Mouse (Mus musculus) neural tube, embryonic 10.5 days (tissue): ENCODE measurements around the gene Creld1.

ENCODE experiments used
- DNase-seq: peaks from one replicate; pipeline ENCODE4 v3.0.0-alpha.2; 2017; ENCODE audit warnings: low spot score; ENCODE audit errors: extremely low spot score

The Creld1 gene

DNA sequence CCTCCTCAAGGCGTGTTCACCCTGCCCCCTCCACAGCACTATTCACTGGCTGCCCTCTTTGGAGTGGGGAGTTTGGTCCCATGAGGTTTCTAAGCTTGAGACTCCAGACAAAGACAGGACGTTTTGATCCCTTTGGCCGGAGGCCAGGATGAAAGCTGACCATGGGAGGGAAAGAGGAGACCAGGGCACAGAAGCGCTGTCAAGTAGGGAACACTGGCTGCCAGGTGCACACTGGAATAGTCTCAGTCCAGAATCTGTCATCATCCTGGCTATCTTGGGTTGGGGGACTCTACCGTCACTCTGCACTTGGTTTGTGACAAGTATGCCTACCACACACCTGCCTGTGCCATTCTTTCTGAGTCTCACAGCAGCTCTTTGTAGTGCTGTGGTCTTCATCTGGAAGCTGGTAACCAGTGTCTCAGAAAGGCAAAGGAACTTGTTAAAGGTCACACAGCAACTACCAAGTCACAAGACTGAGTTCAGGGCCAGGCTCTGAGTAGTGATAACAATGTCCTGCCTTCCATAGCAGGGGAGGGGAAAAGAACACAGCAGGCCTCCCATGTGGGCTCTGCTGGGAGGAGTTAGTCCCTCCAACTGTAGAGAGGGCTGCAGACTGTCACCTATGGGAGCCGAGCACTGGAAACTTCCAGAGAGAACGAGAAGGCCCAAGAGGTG lies 25.3 kb downstream of the Creld1 start:
- no peak for DNase-seq

DNA sequence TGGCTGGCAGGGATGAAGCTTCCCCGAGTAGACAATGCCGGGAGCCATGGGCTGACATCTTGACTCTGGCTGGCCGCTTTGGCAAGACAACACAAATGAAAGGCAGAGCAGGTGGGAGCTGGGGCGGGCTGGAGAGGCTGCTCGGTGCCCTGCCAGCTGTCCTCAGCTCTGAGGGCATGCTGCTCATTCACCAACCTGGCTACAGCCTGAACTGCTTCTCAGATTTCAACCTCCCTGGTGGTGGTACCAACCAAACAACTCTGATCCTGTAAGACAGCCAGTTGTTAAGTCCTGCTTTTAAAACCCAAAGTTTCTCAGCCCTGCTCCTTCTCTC lies 25.8 kb downstream of the Creld1 start:
- DNase-seq, result no peak

DNA sequence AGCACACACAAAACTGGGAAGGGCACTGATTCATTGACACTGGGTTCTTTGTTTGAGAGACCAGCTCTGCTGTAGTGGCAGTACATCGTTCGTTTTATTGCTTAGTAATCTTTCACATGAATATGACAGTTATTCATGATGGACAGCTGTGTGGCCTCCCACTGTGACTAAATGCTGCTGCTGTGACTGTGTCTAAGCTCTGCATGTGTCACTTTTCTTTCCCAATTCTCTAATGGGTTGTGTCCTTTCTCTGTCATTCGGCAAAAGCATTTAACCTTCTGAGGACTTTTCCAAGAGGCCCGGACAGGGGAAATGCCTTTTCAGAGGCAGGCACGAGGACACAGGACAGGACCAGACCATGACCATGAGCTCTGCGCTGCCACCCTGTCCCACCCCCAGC lies 30.8 kb downstream of the Creld1 start:
- DNase-seq, result no peak

DNA sequence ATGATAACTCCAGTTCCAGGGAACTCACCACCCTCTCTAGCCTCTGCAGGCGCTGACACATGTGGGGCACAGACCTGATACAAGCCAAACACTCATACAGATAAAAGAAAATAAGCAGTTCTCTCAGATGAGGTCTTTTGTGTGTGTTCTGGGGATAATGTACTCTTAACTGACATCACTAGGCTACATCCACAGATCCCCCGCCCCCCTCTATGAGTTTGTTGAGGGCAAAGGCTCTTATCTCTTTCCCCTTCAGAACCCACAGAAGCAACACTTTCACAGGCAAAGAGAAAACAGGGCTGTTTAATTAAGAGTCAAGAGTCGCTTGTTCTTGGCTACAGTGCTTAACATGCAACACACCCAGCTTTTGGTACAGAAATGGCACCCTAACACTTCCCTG lies 31.5 kb downstream of the Creld1 start:
- no peak for DNase-seq

DNA sequence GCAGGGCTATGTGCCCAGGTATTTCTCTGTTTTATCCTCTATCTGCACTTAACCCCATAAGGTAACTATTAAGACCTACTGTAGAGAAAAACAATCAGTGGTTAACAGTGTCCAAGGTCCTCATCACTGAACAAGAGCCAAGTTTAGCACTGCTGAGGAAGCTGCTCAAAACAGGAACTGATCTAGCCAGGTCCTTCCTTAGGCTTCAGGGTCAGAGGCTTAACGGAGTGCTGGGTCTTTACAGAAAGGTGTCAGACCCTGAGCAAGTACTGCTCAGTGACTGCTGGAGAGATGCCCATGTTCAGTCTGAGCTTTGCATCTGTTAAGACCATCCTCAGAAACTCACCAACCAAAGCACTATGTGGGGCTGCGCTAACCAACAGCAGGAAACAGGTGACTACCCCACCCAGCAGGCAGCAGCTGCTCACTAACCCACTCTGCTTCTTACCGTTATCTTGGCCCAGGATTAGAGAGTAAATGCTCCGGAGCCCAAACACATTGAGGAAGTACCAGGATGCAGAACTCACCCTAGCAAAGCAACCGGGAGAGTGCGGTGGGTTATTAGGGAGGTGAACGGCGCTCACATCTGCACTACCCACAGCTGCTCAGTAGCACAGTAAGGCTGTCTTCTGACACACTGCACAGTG lies 34.5 kb downstream of the Creld1 start:
- no peak for DNase-seq

DNA sequence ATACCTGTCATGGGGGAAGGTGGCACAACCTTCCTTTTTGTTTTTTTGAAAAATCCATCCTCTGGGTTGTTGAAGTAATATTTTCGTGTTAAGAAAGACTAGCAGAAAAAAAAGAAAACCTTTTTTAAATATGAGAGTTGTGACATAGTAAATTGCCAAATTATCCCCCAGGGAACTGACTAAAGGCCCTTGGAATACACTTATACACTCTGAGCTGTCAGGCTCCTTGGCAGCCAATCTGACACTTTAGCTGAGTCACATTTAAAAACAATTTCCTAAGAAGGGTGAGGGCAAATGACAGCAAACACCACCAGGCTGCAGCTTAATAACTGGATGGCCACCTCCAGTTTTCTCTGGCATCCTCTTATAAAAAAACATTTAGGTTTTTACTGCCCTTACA lies 39.2 kb downstream of the Creld1 start:
- DNase-seq, result no peak

DNA sequence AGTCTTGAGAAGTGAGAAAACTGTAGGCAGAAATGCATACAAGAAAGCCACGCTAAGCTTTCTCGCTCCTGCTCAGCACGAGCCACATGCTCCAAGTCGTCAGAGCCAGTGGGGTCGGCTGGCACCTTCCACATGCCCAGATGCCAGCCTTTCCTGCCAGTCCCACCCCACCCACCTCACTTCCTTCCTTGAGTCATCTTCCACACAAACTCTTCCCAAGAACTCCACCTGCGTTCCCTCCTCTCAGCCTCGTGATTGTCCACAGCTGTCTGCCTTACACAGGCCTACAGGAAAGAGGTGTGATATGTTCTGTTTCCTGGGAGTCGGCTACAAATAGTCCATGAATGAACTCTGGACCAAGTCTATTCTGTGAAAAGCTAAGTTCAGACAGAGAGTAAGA lies 40.3 kb downstream of the Creld1 start:
- no peak for DNase-seq

DNA sequence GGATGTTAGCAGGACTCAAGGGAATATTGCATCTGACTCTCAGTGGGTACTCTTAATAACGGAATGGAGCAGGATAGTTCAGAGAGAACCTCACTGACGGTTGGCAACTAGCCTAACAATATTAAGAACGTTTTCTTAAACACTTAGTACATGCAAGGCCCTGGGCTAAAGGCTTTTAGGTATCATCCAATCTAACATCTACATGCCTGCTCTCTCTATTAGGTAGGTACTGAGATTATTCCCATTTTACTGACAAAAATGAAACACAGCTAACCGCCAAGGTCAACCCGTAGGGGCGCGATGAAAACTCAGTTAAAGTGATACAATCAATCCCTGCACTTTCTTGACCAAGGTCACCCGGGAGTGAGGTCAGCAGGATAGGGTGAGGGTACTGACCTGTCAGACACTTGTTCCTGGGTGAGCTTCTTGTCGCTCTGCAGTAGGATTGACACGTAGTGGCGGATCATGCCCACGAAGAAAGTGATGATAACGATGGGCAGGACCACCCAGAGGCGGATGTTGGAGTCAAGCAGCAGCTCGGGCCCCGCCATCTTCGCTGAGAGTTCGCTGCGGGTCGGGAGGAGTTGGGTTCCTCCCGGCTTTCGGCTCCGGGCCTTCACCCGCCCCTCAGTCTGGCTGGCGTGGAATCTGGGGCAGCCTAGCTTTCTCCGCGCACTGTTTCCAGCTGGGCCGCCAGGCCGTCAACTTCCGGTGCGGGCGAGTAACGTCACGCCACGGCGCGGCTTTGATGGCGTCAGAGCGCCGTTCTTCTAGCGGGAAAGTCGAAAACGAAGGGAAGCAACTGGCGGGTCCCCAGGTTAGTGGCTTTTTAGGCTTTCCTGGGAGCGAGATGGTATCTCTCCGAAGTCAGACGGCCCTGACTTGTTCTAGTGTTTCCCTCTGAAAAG lies 48.1 kb downstream of the Creld1 start, which contains the start of the genes Emc3 and Fancd2:
Gene Emc3, minus strand, starts transcription at position 721 of the 908 bp plus-strand sequence.
Gene Fancd2, plus strand, starts transcription at position 751 of the 908 bp plus-strand sequence.
- peak; percentile 98 for DNase-seq

DNA sequence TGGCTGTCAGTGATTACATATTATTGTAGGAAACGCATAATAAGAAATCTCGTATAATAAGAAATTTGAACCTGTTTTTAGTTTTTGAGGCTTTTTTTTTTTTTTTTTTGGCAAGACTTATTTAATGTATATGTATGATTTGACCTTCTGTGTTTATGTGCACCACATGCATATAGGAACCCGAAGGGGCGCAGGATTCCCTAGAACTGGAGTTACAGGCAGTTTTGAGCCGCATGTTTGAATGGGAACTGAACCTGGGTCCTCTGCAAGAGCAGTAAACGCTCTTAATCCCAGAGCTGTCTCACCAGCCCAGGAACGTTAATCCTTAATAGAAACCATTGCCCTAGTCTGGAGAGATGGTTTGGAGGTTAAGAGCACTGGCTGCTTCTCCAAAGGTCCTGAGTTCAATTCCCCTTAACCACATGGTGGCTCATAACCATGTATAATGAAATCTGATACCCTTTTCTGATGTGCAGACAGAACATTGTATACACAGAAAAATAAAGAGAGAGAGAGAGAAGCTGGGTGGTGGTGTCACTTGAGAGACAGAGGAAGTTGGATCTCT lies 48.8 kb downstream of the Creld1 start:
- peak; percentile 15 for DNase-seq

DNA sequence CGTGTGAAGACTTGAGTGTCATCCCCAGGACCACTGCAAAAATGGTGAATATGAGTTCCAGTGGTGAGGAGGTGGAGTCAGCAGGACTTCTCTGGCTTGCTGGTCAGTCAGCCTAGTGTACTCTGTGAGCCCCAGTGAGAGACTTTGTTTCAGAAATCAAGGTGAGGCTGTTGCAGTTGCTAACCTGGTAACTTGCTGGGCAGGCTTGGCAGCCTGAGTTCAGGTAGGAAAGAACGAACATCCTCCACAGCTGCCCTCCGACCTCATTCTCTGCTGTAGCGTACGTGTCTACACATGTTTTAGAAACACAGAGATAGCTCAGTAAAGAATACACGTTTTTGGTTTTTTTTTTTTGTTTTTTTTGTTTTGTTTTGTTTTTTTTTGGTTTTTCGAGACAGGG lies 51.8 kb downstream of the Creld1 start:
- no peak for DNase-seq

DNA sequence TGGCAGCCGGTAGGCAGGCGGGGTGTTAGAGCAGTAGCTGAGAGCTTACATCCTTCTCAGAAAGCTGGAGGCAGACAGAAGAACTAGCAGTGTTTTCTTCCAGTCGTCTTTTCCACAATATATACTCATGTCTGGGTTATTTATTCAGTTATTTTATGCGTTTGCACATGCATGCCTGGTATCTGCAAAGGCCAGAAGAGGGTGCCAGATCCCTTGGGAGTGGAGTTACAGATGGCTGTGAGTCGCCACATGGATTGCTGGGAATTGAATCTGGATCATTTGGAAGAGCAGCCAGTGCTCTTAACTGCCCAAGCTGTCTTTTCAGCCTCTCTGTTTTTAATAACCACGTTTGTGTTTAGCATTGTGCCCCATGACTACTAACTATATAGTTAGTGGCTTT lies 58.5 kb downstream of the Creld1 start:
- DNase-seq, result no peak
